Mouse (Mus musculus) heart, postnatal 0 days (tissue): ENCODE data around the gene Syncrip.

Experiments used
- CTCF ChIP-seq: IDR thresholded peaks from 2 replicates; pipeline ENCODE4 v1.5.1; 2016; ENCODE audit warnings: antibody characterized with exemption, control low read depth, low read depth
- EP300 ChIP-seq: IDR thresholded peaks from 2 replicates; pipeline ENCODE4 v1.6.1; 2016; ENCODE audit warnings: antibody characterized with exemption, low read depth

DNA sequence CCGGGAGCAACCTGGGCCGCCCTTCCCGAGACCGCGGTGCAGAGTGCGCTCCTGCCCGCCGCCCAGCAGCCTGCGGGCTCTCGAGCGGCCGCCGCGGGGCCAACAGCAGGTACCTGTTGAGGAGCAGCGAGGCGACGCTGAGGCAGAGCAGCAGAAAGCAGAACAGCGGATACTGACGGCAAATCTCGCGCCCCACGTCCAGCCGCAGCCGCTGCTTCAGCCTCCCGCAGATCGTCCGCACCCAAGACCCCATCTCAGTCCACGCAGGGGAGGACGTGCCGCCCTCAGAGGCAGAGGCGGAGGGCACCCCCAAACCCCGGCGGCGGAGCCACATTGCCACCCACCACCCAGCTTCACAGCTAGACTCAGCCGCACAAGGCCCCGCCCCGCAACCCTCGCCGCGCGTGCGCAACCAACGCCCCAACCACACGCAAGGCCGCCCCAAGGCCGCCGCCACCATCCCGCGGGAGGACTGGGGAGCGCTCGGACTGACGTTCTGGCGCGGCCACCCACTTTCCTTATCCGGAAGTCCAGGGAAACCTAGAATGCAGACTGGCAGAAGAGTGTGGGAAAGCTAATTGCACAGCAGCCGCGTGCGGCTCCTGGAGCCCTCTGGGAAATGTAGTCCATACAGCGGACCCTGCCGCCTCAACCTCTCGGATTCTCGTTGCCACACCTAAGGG, 43.7 kb downstream of the Syncrip start, which contains the start of gene Snx14:
- TF ChIP-seq CTCF (no peak), EP300 (0 out of 2 replicates have a peak, but pooled peaks have one; percentile 29)
